8 mouse cellular contexts compared by ENCODE assay signal in genomic region chr1:153749211-153749801, GRCm38 (mm10). TPM values are rescaled to one million over a fixed set of nuclear protein-coding genes. Genes with fewer than 3 reads are reported as not detected.
DNase-seq lines count a peak whose midpoint lies in the region; ATAC-seq and TF ChIP-seq lines count a peak whose summit lies in the region.

Rnasel (plus strand) TSS chr1:153749426.

- H3K4me3 ChIP-seq in midbrain, postnatal 0 days (ENCODE audit: low read depth, low read length): peak within 1 kb of the TSS; percentile 35

- H3K27me3 ChIP-seq in midbrain, postnatal 0 days (ENCODE audit: insufficient read depth, low read length): no peaks in the 10 kb centered on the region

- ATAC-seq in midbrain, postnatal 0 days (ENCODE audit: low FRiP score): peak; percentile 69

- TF ChIP-seq CTCF in midbrain, postnatal 0 days (IDR thresholded peaks at IDR 0.05): peak; percentile 94

- 2% methylated on average over 18 of the region's 18 CpGs for WGBS in midbrain, postnatal 0 days

- H3K27ac ChIP-seq in midbrain, postnatal 0 days (ENCODE audit: low read depth, low read length): peak within 1 kb of the TSS; percentile 79

- DNase-seq in A20 (ENCODE audit: low read depth, low spot score) (peak; percentile 82), liver (peak; percentile 81)
- DNase-seq in adrenal gland, adult (ENCODE audit: inconsistent age in 2 of 2, low spot score in 1 of 2): peak; percentile 72 to 94
- DNase-seq in embryo, embryonic 11.5 days (ENCODE audit: low read depth, low spot score): peak; percentile 77
- DNase-seq in heart, adult 18-20 months: peak; percentile 80 to 86
- peak; percentile 50 for DNase-seq in kidney, adult 11 months
- DNase-seq in midbrain, postnatal 0 days (ENCODE audit: low spot score): peak; percentile 92
- DNase-seq in spleen, postnatal 36 days (ENCODE audit: low spot score in 2 of 2): peak; percentile 66 to 76

- no peaks in the 10 kb centered on the region for H3K36me3 ChIP-seq in midbrain, postnatal 0 days (ENCODE audit: insufficient read depth, low read length)

- H3K9ac ChIP-seq in midbrain, postnatal 0 days (replicated peaks; ENCODE audit: low read length, poor library complexity, severe bottlenecking): peak within 1 kb of the TSS; percentile 73

- no peaks in the 10 kb centered on the region for H3K9me3 ChIP-seq in midbrain, postnatal 0 days (ENCODE audit: low read length)

- H3K4me2 ChIP-seq in midbrain, postnatal 0 days (ENCODE audit: low read depth, low read length, poor library complexity, severe bottlenecking): peak within 1 kb of the TSS; percentile 71

- peaks cover 11% of the 10 kb centered on the region; the same call in 1 of the 2 replicates for H3K4me1 ChIP-seq in midbrain, postnatal 0 days (ENCODE audit: insufficient read depth, low read length)

RNA-seq across cellular contexts. Expression of gene Rnasel, which starts in this region (rescaled TPM):
- 1 to 10 TPM; 2.8 to 5.0 TPM for total RNA-seq in heart, adult 18-20 months (2021)
- 22.1 and 29.3 TPM in 2 replicates for total RNA-seq in midbrain, postnatal 0 days (2014; rRNA removed)
- polyA plus RNA-seq in midbrain, postnatal 0 days (2015; fragmentation: Nextera tagmentation; extraction: Ambion mirVana): 15.7 and 17.4 TPM in 2 replicates

Comparison
In these comparisons a context has a peak if more than half of its experiments do, and no peak if none do; other contexts are left out.
1. Peak in every context shown above with its lines: DNase-seq, ATAC-seq, H3K4me3 ChIP-seq and H3K27ac ChIP-seq.